Mouse (Mus musculus) CD4-positive helper T cell, adult 2 months (primary cell): Measurements from ENCODE around the gene Klhl15.
A peak's percentile ranks its signal among the peaks of the same experiment; 100 is the strongest.

ENCODE experiments used
- DNase-seq: peaks from one replicate; pipeline ENCODE4 v3.0.0-alpha.2; 2012; ENCODE audit warnings: low read depth, missing footprints, low spot score

Gene Klhl15

GRCm38 (mm10) chrX:94234532-94235189, at the start of gene Klhl15:
Klhl15 (plus strand) TSS chrX:94234599.
- peak; percentile 91 for DNase-seq

GRCm38 (mm10) chrX:94185156-94185555, 49.2 kb upstream of the Klhl15 start:
- peak; percentile 4 for DNase-seq

GRCm38 (mm10) chrX:94193901-94194300, 40.5 kb upstream of the Klhl15 start:
- DNase-seq, result peak; percentile 49

- peak; percentile 31 for DNase-seq
These were observed 36.6 kb upstream of the Klhl15 start for GRCm38 (mm10) chrX:94197789-94198188.

- no peak for DNase-seq
These were observed 22.2 kb upstream of the Klhl15 start for GRCm38 (mm10) chrX:94212264-94212596.

DNA sequence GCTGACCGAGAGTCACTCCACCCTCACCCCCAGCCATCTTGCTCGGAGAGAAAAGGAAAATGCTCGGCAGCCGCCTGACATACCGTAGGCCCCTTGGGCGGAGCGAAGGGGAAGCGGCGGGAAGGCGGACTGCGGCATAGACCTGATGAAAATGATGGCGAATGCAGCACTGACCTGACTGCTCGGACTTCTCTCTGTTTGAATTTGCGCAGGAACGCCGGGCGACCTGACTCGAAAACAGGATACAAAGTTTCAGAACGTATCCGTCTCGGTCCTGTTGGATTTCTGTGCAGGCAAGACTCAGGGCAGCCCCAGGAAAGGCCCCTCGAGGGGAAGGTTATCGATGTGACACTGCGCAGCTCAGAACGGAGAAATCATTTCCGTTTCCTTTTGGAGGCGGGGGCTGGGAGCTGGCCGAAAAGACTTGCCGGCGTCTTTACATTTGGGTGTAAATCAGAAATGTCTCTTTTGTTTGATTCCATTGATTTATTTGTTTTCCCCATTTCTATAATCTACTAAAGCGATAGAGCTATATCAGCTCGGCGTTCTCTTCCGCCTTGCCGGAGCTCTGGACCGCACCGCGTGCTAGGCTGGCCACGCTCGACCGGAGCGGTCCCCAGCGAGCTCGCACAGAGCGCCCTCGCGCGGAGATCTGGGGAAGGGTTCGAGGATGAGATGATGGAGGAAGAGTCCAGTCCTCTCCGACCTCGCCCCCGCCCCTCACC, 21.6 kb upstream of the Klhl15 start, which contains the start of gene Eif2s3x:
Gene Eif2s3x (minus strand): TSS at position 266 of the 725 bp plus-strand sequence.
- peak; percentile 90 for DNase-seq

DNA sequence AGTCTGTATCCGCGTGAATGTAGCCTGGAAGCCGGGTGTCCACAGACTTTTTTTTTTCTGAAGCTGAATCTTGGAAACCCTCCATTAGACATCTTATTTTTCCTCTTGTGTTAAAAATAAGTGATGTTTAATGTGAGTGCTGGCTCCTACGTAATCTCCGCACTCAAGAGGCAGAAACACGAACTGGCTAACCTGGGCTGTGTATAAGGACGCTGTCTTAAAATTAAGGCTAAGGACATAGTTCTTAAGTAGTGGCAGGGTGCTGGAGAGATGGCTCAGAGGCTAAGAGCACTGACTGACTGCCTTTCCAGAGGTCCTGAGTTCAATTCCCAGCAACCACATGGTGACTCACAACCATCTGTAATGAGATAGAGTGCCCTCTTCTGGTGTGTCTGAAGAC, 21.0 kb upstream of the Klhl15 start:
- no peak for DNase-seq

DNA sequence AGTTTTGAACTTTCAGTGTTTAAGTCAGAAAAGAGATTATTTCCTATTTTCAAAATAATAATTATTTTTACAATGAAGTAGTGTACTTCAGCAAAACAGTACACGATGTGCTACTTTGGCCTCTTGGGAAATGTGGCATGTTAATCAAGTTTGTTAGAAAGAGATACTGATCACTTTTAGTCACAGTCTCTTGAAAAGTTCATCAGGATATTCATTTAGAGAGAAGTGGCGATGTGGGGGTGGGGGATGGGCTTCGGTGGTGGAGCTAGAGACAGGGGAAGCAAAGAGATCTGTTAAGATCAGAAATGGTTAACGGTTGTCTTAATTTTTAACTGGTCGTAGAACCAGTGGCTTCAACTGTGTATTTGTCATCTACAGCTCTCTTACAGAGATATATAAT, 967 bp upstream of the Klhl15 start:
- peak; percentile 41 for DNase-seq

- DNase-seq, result peak; percentile 50
These were observed 365 bp upstream of the Klhl15 start for GRCm38 (mm10) chrX:94233936-94234531.

DNA sequence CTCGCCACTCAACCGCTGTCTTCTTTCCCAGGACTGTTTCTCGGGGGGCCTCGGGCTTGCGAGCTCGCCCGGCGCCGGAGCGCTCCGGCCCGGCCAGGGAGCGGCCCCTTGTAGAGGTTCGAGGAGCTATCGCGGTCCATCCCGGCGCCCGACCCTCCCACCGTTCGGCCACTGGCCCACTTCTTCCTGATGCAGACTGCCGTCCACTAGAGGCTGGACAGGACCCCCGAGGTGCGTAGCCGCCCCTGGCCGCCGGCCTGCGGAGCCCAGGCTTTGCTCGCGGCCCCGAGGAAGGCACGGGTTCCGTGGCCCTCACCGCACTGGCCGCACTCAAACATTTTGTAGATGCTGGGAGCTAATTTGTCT, 774 bp downstream of the Klhl15 start:
- DNase-seq, result peak; percentile 36

GRCm38 (mm10) chrX:94235601-94236000, 1.2 kb downstream of the Klhl15 start:
- peak; percentile 17 for DNase-seq

GRCm38 (mm10) chrX:94288923-94289322, 54.5 kb downstream of the Klhl15 start:
- DNase-seq, result peak; percentile 64

- no peak for DNase-seq
These were observed 68.5 kb downstream of the Klhl15 start for GRCm38 (mm10) chrX:94302928-94303327.

DNA sequence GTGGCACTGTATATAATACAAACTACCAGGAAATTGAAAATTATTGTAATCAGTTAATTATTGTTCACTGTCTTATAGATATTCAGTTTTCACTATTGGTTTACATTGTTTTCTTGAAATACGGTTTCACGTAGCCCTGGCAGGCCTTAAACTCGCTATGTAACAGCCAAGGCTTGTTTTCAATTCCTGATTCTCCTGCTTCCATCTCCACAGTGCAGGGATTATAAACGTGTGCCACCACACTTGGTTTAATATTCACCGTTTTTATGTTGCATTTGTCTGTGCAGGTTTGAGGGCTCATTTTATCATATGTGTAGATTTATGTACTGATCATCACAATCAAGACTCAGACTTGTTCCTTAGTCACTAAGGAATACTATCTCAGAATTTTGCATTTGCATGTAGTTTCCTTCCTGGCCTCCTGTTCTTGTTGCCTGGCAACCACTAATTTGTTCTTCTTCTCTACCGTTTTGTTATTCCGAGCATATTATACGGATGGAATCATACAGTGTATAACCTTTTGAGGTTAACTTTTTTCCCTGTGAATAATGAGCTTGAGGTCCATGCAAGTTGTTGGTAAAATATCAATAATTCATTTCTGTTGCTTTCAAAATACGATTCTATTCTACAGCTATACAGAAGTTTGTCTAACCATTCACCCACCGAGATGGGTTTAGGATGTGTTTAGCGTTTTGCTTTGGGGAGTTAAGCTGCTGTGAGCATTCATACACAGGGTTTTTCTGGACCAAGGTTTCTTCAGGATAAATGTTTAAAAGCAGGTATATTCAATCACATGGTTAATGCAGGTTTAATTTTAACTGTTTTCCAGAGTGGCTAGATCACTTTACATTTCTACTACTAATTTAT, 86.9 kb downstream of the Klhl15 start:
- DNase-seq, result no peak
